10 mouse cellular contexts compared by ENCODE assay signal in the genomic region with DNA sequence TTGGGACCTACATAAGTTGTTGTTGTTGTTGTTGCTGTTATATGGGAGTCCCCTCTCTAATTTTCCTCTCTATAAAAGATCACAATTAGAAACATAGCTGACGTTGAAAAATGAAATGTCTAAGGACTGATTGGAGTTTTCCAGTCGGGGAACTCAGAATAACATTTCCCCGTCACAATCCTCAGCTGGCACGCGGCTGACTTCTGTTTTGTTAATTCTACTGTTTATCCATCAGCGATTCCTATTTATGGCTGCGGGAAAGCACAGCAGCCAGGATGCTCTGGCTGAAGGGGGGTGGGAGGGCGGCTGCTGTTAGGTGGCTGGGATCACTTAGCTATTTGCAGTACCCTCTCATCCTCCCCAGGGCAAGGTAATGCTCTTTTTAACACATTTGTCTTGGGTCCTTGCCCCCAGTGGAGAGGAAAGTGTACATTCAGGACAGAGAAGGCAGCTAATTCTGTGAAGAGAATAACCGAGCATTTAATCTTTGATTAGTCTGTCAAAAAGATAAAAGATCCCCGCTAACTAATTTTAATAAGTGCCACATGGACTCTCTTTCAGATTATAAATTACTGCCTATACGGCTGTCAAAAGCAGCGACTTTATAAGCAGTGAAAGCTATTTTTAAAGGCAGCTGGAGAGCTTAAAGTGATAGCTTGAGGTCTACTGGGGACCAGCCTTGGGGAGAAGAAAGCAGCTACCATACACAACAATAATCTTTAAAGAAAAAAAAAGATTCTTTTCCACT. TPM values are rescaled to one million over a fixed set of nuclear protein-coding genes. Genes with fewer than 3 reads are reported as not detected.
DNase-seq lines count a peak whose midpoint lies in the region; ATAC-seq lines count a peak whose summit lies in the region.
"Had no signal": no experiment of that assay in that cellular context is flagged by ENCODE, and none has a peak within 500 bp of the region (broad histone marks: within the 10 kb centered on the region; RNA-seq: fewer than 3 reads in every experiment).

No protein-coding gene starts in this region.

- no peaks in the 10 kb centered on the region for H3K27me3 ChIP-seq in forebrain, embryonic 13.5 days
- peaks cover 14% of the 10 kb centered on the region; the same call in 1 of the 2 replicates for H3K27me3 ChIP-seq in forebrain, embryonic 10.5 days (ENCODE audit: poor library complexity, severe bottlenecking)
- H3K27me3 ChIP-seq in lung, embryonic 15.5 days = no peaks in the 10 kb centered on the region
- H3K27me3 ChIP-seq in hindbrain, embryonic 16.5 days (replicated peaks; ENCODE audit: control insufficient read depth, insufficient read depth, low read length) = no peaks in the 10 kb centered on the region
- H3K27me3 ChIP-seq in neural tube, embryonic 12.5 days (replicated peaks) = no peaks in the 10 kb centered on the region

- H3K4me1 ChIP-seq in forebrain, embryonic 13.5 days = peaks cover 34% of the 10 kb centered on the region
- H3K4me1 ChIP-seq in forebrain, embryonic 10.5 days = peaks cover 17% of the 10 kb centered on the region
- H3K4me1 ChIP-seq in lung, embryonic 15.5 days = peaks cover 13% of the 10 kb centered on the region
- H3K4me1 ChIP-seq in hindbrain, embryonic 16.5 days (ENCODE audit: control insufficient read depth, insufficient read depth, low read depth, low read length) = peaks cover 17% of the 10 kb centered on the region
- H3K4me1 ChIP-seq in neural tube, embryonic 12.5 days = peaks cover 18% of the 10 kb centered on the region; the same call in 1 of the 2 replicates

- H3K9me3 ChIP-seq in forebrain, embryonic 13.5 days (replicated peaks) = peaks cover 3% of the 10 kb centered on the region; the same call in 1 of the 2 replicates
- H3K9me3 ChIP-seq in forebrain, embryonic 10.5 days = no peaks in the 10 kb centered on the region
- H3K9me3 ChIP-seq in lung, embryonic 15.5 days = no peaks in the 10 kb centered on the region
- no peaks in the 10 kb centered on the region for H3K9me3 ChIP-seq in hindbrain, embryonic 16.5 days (ENCODE audit: control insufficient read depth, low read length)
- H3K9me3 ChIP-seq in neural tube, embryonic 12.5 days = no peaks in the 10 kb centered on the region

- no peak overlapping the region for H3K4me3 ChIP-seq in forebrain, embryonic 13.5 days
- H3K4me3 ChIP-seq in forebrain, embryonic 10.5 days = no peak overlapping the region
- no peak overlapping the region for H3K4me3 ChIP-seq in lung, embryonic 15.5 days
- no peak overlapping the region for H3K4me3 ChIP-seq in hindbrain, embryonic 16.5 days (ENCODE audit: low read length)
- no peak overlapping the region for H3K4me3 ChIP-seq in neural tube, embryonic 12.5 days

- peak overlapping the region; percentile 88 for H3K27ac ChIP-seq in forebrain, embryonic 13.5 days
- H3K27ac ChIP-seq in forebrain, embryonic 10.5 days = no peak overlapping the region
- H3K27ac ChIP-seq in lung, embryonic 15.5 days = no peak overlapping the region
- H3K27ac ChIP-seq in hindbrain, embryonic 16.5 days (ENCODE audit: low read depth, low read length) = peak overlapping the region; percentile 61
- H3K27ac ChIP-seq in neural tube, embryonic 12.5 days = no peak overlapping the region

- peak overlapping the region; percentile 47 for H3K4me2 ChIP-seq in forebrain, embryonic 13.5 days
- H3K4me2 ChIP-seq in lung, embryonic 15.5 days = peak overlapping the region; percentile 4; the same call in 1 of the 2 replicates
- H3K4me2 ChIP-seq in hindbrain, embryonic 16.5 days (ENCODE audit: low read length) = peak overlapping the region; percentile 33
- peak overlapping the region; percentile 49 for H3K4me2 ChIP-seq in neural tube, embryonic 12.5 days (replicated peaks)

- no peak overlapping the region for H3K9ac ChIP-seq in forebrain, embryonic 13.5 days
- no peak overlapping the region for H3K9ac ChIP-seq in lung, embryonic 15.5 days
- no peak overlapping the region for H3K9ac ChIP-seq in hindbrain, embryonic 16.5 days (ENCODE audit: low read depth, low read length)
- H3K9ac ChIP-seq in neural tube, embryonic 12.5 days = 0 out of 2 replicates have a peak overlapping the region, but pooled peaks have one; percentile 23

- no peaks in the 10 kb centered on the region for H3K36me3 ChIP-seq in forebrain, embryonic 13.5 days (ENCODE audit: poor library complexity, severe bottlenecking)
- no peaks in the 10 kb centered on the region for H3K36me3 ChIP-seq in forebrain, embryonic 10.5 days (replicated peaks)
- H3K36me3 ChIP-seq in lung, embryonic 15.5 days = no peaks in the 10 kb centered on the region
- H3K36me3 ChIP-seq in hindbrain, embryonic 16.5 days (ENCODE audit: control insufficient read depth, insufficient read depth, low read length) = no peaks in the 10 kb centered on the region
- no peaks in the 10 kb centered on the region for H3K36me3 ChIP-seq in neural tube, embryonic 12.5 days

- ATAC-seq in forebrain, embryonic 13.5 days = peak; percentile 55
- peak; percentile 24; the same call in 1 of the 2 replicates for ATAC-seq in lung, embryonic 15.5 days (ENCODE audit: borderline replicate concordance, extremely low read depth, low FRiP score, low TSS enrichment)
- ATAC-seq in hindbrain, embryonic 16.5 days = peak; percentile 59
- ATAC-seq in neural tube, embryonic 12.5 days (ENCODE audit: low FRiP score, low read depth) = peak; percentile 68
- no peak for ATAC-seq in monocyte, adult 5-6 weeks (replicated peaks; ENCODE audit: insufficient number of reproducible peaks, low FRiP score, low TSS enrichment, poor library complexity, severe bottlenecking)

- 24% methylated on average over 12 of the region's 12 CpGs for WGBS in forebrain, embryonic 13.5 days
- 61% methylated on average over 12 of the region's 12 CpGs for WGBS in forebrain, embryonic 10.5 days
- 29% methylated on average over 12 of the region's 12 CpGs for WGBS in lung, embryonic 15.5 days
- 15% methylated on average over 12 of the region's 12 CpGs for WGBS in hindbrain, embryonic 16.5 days
- WGBS in neural tube, embryonic 12.5 days = 23% methylated on average over 12 of the region's 12 CpGs

- DNase-seq in forebrain, embryonic 10.5 days (ENCODE audit: extremely low spot score, low spot score) = no peak
- DNase-seq in lung, postnatal 14 days = no peak
- no peak for DNase-seq in spleen, postnatal 10 days (ENCODE audit: low spot score in 2 of 2)
- DNase-seq: adrenal gland, adult 2 months; heart, postnatal 4 days had no signal

RNA-seq across cellular contexts. Expression of a gene that starts 50.9 kb away (rescaled TPM):
- polyA plus RNA-seq in forebrain, embryonic 13.5 days (2015; fragmentation: Nextera tagmentation; extraction: Ambion mirVana) = 47.8 and 49.2 TPM in 2 replicates
- polyA plus RNA-seq in forebrain, embryonic 10.5 days (2016; fragmentation: Nextera tagmentation; extraction: Ambion mirVana) = 62.8 and 66.9 TPM in 2 replicates
- polyA plus RNA-seq in lung, embryonic 15.5 days (2015; fragmentation: Nextera tagmentation; extraction: Ambion mirVana) = 48.4 and 51.1 TPM in 2 replicates
- 56.9 and 62.2 TPM in 2 replicates for polyA plus RNA-seq in hindbrain, embryonic 16.5 days (2015; fragmentation: Nextera tagmentation; extraction: Ambion mirVana)
- 40.1 and 40.4 TPM in 2 replicates for polyA plus RNA-seq in neural tube, embryonic 12.5 days (2016; fragmentation: Nextera tagmentation; extraction: Ambion mirVana)
- total RNA-seq in monocyte, adult 5-6 weeks (2017) = 22.0 to 42.2 TPM (median 31.0 TPM) in 3 replicates

RNA-seq across cellular contexts. Expression of a gene that starts 51.2 kb away (rescaled TPM):
- 260 and 282 TPM in 2 replicates for polyA plus RNA-seq in forebrain, embryonic 13.5 days (2015; fragmentation: Nextera tagmentation; extraction: Ambion mirVana)
- polyA plus RNA-seq in forebrain, embryonic 10.5 days (2016; fragmentation: Nextera tagmentation; extraction: Ambion mirVana) = 246 and 247 TPM in 2 replicates
- 153 and 157 TPM in 2 replicates for polyA plus RNA-seq in lung, embryonic 15.5 days (2015; fragmentation: Nextera tagmentation; extraction: Ambion mirVana)
- polyA plus RNA-seq in hindbrain, embryonic 16.5 days (2015; fragmentation: Nextera tagmentation; extraction: Ambion mirVana) = 158 and 173 TPM in 2 replicates
- polyA plus RNA-seq in neural tube, embryonic 12.5 days (2016; fragmentation: Nextera tagmentation; extraction: Ambion mirVana) = 245 and 268 TPM in 2 replicates
- 526 to 624 TPM (median 546 TPM) in 3 replicates for total RNA-seq in monocyte, adult 5-6 weeks (2017)

Comparison
In these comparisons a context has a peak if more than half of its experiments do, and no peak if none do; other contexts are left out.
1. H3K27ac ChIP-seq: peak in forebrain, embryonic 13.5 days (single experiment) and hindbrain, embryonic 16.5 days (single experiment); none in forebrain, embryonic 10.5 days (single experiment), lung, embryonic 15.5 days (single experiment) and neural tube, embryonic 12.5 days (single experiment).
2. Peak in every context shown above with its lines, with median percentiles within 50 percentile points of each other: H3K4me2 ChIP-seq.